Mouse (Mus musculus): ENCODE results near the gene Csf1.

GRCm38 (mm10) chr3:107759929-107760581 lies at the start of gene Csf1:
- no peak; a peak in 1 of 6 replicates for TF ChIP-seq CTCF (IDR thresholded peaks at IDR 0.05 in 2 of 3, conservative IDR thresholded peaks at IDR 0.05 in 1 of 3; ENCODE audit: control insufficient read depth in 1 of 3, insufficient read depth in 1 of 3, low read depth in 2 of 3, low read length in 3 of 3, poor library complexity in 1 of 3, severe bottlenecking in 1 of 3)
- no peak for TF ChIP-seq POLR2A (IDR thresholded peaks at IDR 0.05; ENCODE audit: control insufficient read depth in 1 of 2, insufficient read depth in 1 of 2, low read depth in 1 of 2, low read length in 2 of 2, poor library complexity in 1 of 2)
- no peak for TF ChIP-seq ZKSCAN1 (IDR thresholded peaks at IDR 0.05; ENCODE audit: low read depth, low read length)
- TF ChIP-seq ZMIZ1 (IDR thresholded peaks at IDR 0.05; ENCODE audit: low read depth, low read length): no peak
- TF ChIP-seq TAL1 (IDR thresholded peaks at IDR 0.05; ENCODE audit: low read length): no peak
- TF ChIP-seq MEF2A (IDR thresholded peaks at IDR 0.05; ENCODE audit: extremely low read depth, insufficient replicate concordance, low read depth, low read length, poor library complexity, severe bottlenecking): no peak
- TF ChIP-seq HCFC1 (IDR thresholded peaks at IDR 0.05; ENCODE audit: low read depth, low read length): no peak
- TF ChIP-seq USF1 (IDR thresholded peaks at IDR 0.05; ENCODE audit: low read depth, low read length): no peak
- TF ChIP-seq RCOR1 (IDR thresholded peaks at IDR 0.05; ENCODE audit: low read depth, low read length): no peak
- no peak for TF ChIP-seq ZC3H11A (IDR thresholded peaks at IDR 0.05; ENCODE audit: low read depth, low read length)
- no peak for TF ChIP-seq ELF1 (IDR thresholded peaks at IDR 0.05; ENCODE audit: low read depth, low read length)

Measured in MEL (cell line).